Mouse (Mus musculus): ENCODE data around the gene Arhgap33.

The Arhgap33 gene

GRCm38 (mm10) chr7:30534633-30535577, at the start of gene Arhgap33:
Gene Arhgap33, minus strand, starts transcription at chr7:30535060.
- DNase-seq, result peak; percentile 97

- DNase-seq, result no peak
Measured at GRCm38 (mm10) chr7:30584339-30584738, 49.5 kb upstream of the Arhgap33 start.

GRCm38 (mm10) chr7:30581547-30581946, 46.7 kb upstream of the Arhgap33 start:
- no peak for DNase-seq

GRCm38 (mm10) chr7:30579950-30580349, 45.1 kb upstream of the Arhgap33 start:
- DNase-seq, result no peak

- DNase-seq, result peak; percentile 76
Measured at GRCm38 (mm10) chr7:30572969-30573368, 38.1 kb upstream of the Arhgap33 start.

- no peak for DNase-seq
Measured at GRCm38 (mm10) chr7:30572389-30572788, 37.5 kb upstream of the Arhgap33 start.

- no peak for DNase-seq
Measured at GRCm38 (mm10) chr7:30567555-30567954, 32.7 kb upstream of the Arhgap33 start.

- peak; percentile 35 for DNase-seq
Measured at GRCm38 (mm10) chr7:30566033-30566432, 31.2 kb upstream of the Arhgap33 start.

GRCm38 (mm10) chr7:30564970-30565571, 30.2 kb upstream of the Arhgap33 start, which contains the start of gene Igflr1:
Gene Igflr1, plus strand, starts transcription at chr7:30565427.
- no peak for DNase-seq

GRCm38 (mm10) chr7:30563906-30564280, 29.0 kb upstream of the Arhgap33 start:
- DNase-seq, result no peak

GRCm38 (mm10) chr7:30563117-30563905, 28.5 kb upstream of the Arhgap33 start, which contains the start of the genes U2af1l4, Gm49396 and Psenen:
Gene U2af1l4, plus strand, starts transcription at chr7:30563301.
Gene Gm49396, plus strand, starts transcription at chr7:30563344.
Gene Psenen, minus strand, starts transcription at chr7:30563627.
- peak; percentile 98 for DNase-seq

GRCm38 (mm10) chr7:30562526-30563116, 27.8 kb upstream of the Arhgap33 start:
- DNase-seq, result no peak

GRCm38 (mm10) chr7:30560296-30560695, 25.4 kb upstream of the Arhgap33 start:
- DNase-seq, result no peak

- peak; percentile 100 for DNase-seq
Measured at GRCm38 (mm10) chr7:30559443-30559954, 24.6 kb upstream of the Arhgap33 start, which contains the start of gene Lin37. Gene Lin37, minus strand, starts transcription at chr7:30559838.

GRCm38 (mm10) chr7:30558656-30559442, 24.0 kb upstream of the Arhgap33 start:
- DNase-seq, result peak; percentile 24

- DNase-seq, result no peak
Measured at GRCm38 (mm10) chr7:30557901-30558514, 23.1 kb upstream of the Arhgap33 start.

GRCm38 (mm10) chr7:30556894-30557536, 22.2 kb upstream of the Arhgap33 start:
- no peak for DNase-seq

GRCm38 (mm10) chr7:30553810-30554584, 19.1 kb upstream of the Arhgap33 start:
- peak; percentile 23 for DNase-seq

- DNase-seq, result peak; percentile 64
Measured at GRCm38 (mm10) chr7:30553021-30553589, 18.2 kb upstream of the Arhgap33 start.
